Mouse (Mus musculus) bone marrow macrophage, adult 2 months (primary cell): ENCODE measurements at regions not wholly inside any gene's neighbourhood (a gene's known extent, or its start where the extent isn't known, plus 50 kb on each side); places are given as distances from the start of the nearest gene placed in this dataset.

Experiments
- H3K27ac ChIP-seq: 2 replicates; pipeline ENCODE4 v1.5.1; 2012; ENCODE audit warnings: low read depth, low read length; ENCODE audit not compliant: insufficient read depth
- H3K4me1 ChIP-seq: 2 replicates; pipeline ENCODE4 v1.6.1; 2012; ENCODE audit warnings: low read length; ENCODE audit not compliant: control insufficient read depth, insufficient read depth
- H3K4me3 ChIP-seq: 2 replicates; pipeline ENCODE4 v1.5.1; 2012; ENCODE audit warnings: mild to moderate bottlenecking, low read length, moderate library complexity; ENCODE audit not compliant: insufficient read depth
- CTCF ChIP-seq: IDR thresholded peaks from 2 replicates; pipeline ENCODE4 v1.5.1; 2012; ENCODE audit warnings: low read depth, mild to moderate bottlenecking, low read length, moderate library complexity
- POLR2A ChIP-seq: IDR thresholded peaks from 2 replicates; pipeline ENCODE4 v1.6.1; 2012; ENCODE audit warnings: mild to moderate bottlenecking, low read depth, low read length, borderline replicate concordance

- TF ChIP-seq CTCF (no peak), POLR2A (no peak)
- H3K27ac ChIP-seq, result no peak overlapping the region
These were observed 129.4 kb downstream of the Zpld1 start for GRCm38 (mm10) chr16:55168433-55168832.

DNA sequence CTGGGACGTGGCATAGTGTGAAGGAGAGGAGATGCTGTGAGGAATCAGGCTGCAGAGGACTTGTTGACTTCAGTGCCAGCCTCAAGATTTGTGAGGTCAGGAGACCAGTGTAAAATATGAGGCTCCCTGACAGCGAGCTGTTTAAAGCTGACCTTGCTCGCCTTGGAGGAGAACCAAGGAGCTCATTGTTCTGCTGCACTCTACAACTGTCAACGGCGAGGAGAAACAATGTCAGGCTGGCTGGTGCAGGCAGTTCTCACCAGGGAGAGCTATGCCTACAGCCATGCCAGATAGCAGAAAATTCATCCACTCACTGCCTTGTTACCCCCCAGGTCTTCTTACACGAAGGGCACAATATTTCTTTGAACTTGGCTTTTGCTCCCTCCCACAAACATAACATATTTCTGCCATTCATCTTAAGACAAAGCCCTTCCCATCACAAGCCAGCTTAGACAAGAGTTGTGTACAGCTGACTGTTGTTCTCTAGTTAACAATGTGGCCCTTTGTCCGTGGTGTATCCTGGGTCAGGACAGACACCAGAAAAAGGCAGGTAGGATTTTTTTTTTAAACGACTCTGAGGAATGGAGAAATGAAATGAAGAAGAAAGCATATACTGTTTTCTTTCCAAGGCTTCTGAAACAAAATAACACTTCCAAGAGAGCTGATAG lies 131.5 kb downstream of the Zpld1 start:
- Histone ChIP-seq H3K27ac (no peak overlapping the region), H3K4me3 (no peak overlapping the region), H3K4me1 (no peaks in the 10 kb centered on the region)
- TF ChIP-seq CTCF, result no peak
- TF ChIP-seq POLR2A, result no peak

More at GRCm38 (mm10) chr16:55168433-55168832, 129.4 kb downstream of the Zpld1 start:
- H3K4me1 ChIP-seq, result no peaks in the 10 kb centered on the region
- H3K4me3 ChIP-seq, result no peak overlapping the region

DNA sequence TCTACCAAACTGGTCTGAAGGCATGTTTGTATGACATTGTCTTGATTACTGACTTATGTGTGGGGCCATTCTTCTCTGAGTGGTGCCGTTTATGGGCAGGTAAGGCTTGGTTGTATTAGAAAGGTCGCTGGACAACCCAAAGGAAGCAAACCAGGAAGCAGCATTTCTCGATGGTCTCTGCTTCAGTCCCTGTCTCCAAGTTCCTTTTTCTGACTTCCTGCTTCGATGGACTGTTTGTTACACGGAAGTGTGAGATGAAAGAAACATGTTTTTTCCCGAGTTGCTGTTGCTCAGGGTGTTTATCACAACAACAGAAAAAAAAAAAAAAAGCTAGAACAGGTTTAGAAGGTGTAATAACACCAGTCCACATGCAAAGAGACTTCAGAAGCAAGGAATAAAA lies 134.9 kb downstream of the Zpld1 start:
- H3K4me3 ChIP-seq, result no peak overlapping the region
- no peak overlapping the region for H3K27ac ChIP-seq
- no peak for TF ChIP-seq POLR2A
- TF ChIP-seq CTCF, result no peak
- no peaks in the 10 kb centered on the region for H3K4me1 ChIP-seq

DNA sequence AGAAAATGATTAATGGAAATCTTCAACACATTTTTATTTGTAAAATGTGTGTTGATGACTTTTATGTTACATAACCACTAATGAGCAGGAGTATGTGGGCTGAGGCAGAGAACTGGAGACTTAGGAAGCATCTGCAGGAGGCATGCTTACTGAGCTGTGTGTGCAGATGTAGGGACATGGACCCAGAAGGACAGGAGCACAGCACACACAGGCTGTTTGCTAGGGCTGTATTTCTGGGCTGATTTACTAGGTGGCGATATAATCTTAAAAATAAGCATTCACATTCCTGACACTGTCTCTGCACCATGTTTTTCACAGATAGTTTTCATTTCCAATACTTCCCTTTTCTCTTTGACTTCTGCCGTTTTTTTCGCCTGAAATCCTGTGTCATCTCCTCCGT lies 146.1 kb downstream of the Zpld1 start:
- TF ChIP-seq CTCF (no peak), POLR2A (no peak)
- H3K27ac ChIP-seq, result no peak overlapping the region
- no peaks in the 10 kb centered on the region for H3K4me1 ChIP-seq
- no peak overlapping the region for H3K4me3 ChIP-seq

- no peak overlapping the region for H3K4me3 ChIP-seq
- no peak overlapping the region for H3K27ac ChIP-seq
- no peaks in the 10 kb centered on the region for H3K4me1 ChIP-seq
- no peak for TF ChIP-seq POLR2A
- no peak for TF ChIP-seq CTCF
These were observed 155.2 kb downstream of the Zpld1 start for GRCm38 (mm10) chr16:55142431-55143173.

GRCm38 (mm10) chr16:55134961-55135360 lies 162.8 kb downstream of the Zpld1 start:
- TF ChIP-seq CTCF (no peak), POLR2A (no peak)
- no peak overlapping the region for H3K27ac ChIP-seq
- no peak overlapping the region for H3K4me3 ChIP-seq
- H3K4me1 ChIP-seq, result no peaks in the 10 kb centered on the region

GRCm38 (mm10) chr16:55097651-55098050 lies 200.1 kb downstream of the Zpld1 start:
- Histone ChIP-seq H3K27ac (no peak overlapping the region), H3K4me1 (no peaks in the 10 kb centered on the region), H3K4me3 (no peak overlapping the region)
- TF ChIP-seq POLR2A (no peak), CTCF (no peak)

DNA sequence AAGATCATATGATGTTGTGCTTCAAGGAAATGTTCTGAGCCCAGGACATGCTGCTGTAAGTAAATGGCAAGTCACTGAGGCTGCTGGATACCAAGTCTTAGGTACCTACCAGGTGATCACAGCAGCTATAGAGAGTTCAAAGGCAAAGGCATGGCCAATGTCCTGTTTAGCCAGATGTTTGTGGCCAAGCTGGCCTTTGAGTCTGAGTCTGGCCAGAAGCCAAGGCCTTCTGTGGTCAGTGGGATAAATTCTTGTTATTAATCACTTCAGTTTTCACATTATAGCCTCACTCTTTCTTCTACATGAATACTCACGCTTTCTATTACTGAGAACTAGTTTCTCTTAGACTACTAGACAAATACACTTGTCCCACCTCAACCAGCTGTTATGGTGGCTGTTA lies 210.3 kb downstream of the Zpld1 start:
- no peak overlapping the region for H3K4me3 ChIP-seq
- no peak overlapping the region for H3K27ac ChIP-seq
- TF ChIP-seq CTCF (no peak), POLR2A (no peak)
- H3K4me1 ChIP-seq, result no peaks in the 10 kb centered on the region

GRCm38 (mm10) chr16:55076172-55076571 lies 221.6 kb downstream of the Zpld1 start:
- TF ChIP-seq CTCF, result no peak
- no peak for TF ChIP-seq POLR2A
- Histone ChIP-seq H3K27ac (no peak overlapping the region), H3K4me1 (no peaks in the 10 kb centered on the region), H3K4me3 (no peak overlapping the region)

GRCm38 (mm10) chr16:55039777-55040176 lies 258.0 kb downstream of the Zpld1 start:
- no peaks in the 10 kb centered on the region for H3K4me1 ChIP-seq
- no peak overlapping the region for H3K27ac ChIP-seq
- H3K4me3 ChIP-seq, result no peak overlapping the region
- TF ChIP-seq CTCF (no peak), POLR2A (no peak)
